Mouse (Mus musculus) cerebellum, adult 8-10 months (tissue): ENCODE results near the gene Prl8a6.

Experiments used
- DNase-seq: peaks from one replicate; pipeline ENCODE4 v3.0.0; 2022

Gene Prl8a6

GRCm38 (mm10) chr13:27438588-27438987 is at the start of gene Prl8a6:
Gene Prl8a6 (minus strand): TSS chr13:27438688.
- DNase-seq, result no peak

- no peak for DNase-seq
These were observed 5.3 kb downstream of the Prl8a6 start for GRCm38 (mm10) chr13:27433159-27433558.

DNA sequence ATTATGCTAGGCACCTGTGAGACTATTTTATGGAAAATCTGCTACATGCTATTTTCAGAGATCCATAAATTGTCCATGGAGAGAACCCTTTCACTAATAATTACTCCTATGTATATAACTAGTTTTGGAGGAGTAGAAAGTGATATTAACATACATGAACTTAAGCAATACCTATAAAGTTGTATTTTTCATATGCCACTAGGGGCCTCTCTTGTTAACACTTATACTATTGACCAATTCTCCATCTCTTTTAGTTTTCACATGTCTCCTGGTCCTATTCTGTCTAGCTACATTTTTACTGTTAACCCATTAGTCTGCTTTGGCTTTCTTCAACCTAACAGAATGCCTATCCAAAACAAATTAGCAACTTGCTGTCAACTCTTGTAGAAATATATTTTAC is 24.8 kb downstream of the Prl8a6 start:
- no peak for DNase-seq

DNA sequence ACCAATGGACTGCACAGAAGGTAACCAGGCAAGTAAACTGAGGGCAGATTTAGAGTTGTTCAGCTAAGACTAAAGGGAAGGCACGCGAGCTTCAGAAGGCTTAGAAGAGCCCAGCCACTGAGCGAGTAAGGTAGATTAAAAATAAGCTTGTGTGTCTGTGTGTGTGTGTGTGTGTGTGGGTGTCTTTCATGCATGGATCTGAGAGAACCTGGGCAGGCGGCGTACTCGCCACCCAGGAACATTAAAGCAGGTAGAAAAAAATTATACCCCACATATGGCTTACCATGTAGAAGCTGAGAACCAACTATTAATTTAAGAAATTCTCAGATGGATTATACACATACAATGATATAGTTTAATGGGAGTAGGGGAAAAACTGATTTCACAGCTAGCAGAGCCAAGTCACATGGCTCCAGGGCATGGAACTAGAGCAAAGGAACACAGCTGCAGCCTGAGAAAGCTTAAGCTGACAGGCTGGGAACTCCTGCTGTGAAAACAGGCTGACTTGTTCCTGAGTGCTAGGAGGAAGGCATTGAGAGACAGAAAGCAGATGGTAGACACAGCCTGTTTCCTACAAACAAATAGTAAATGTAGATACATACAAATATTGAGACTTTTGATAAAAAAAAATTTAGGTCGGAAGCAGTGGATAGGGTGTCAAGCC is 39.3 kb downstream of the Prl8a6 start:
- peak; percentile 30 for DNase-seq

GRCm38 (mm10) chr13:27390746-27391145 is 47.7 kb downstream of the Prl8a6 start, which contains the start of gene Prl2b1:
Gene Prl2b1 (minus strand): TSS chr13:27390846.
- DNase-seq, result no peak
